ENCODE assay signal across 8 mouse cellular contexts in genomic region chr7:90302647-90303552, GRCm38 (mm10). TPM values are rescaled to one million over a fixed set of nuclear protein-coding genes. Genes with fewer than 3 reads are reported as not detected.
DNase-seq lines count a peak whose midpoint lies in the region; ATAC-seq and TF ChIP-seq lines count a peak whose summit lies in the region.

No protein-coding gene starts in this region.

- peak overlapping the region; percentile 93 for H3K4me2 ChIP-seq in CH12.LX (ENCODE audit: insufficient read depth, low read depth, poor library complexity, severe bottlenecking)
- H3K4me2 ChIP-seq in forebrain, embryonic 11.5 days (ENCODE audit: low read depth, low read length, severe bottlenecking): peak overlapping the region; percentile 96
- H3K4me2 ChIP-seq in kidney, embryonic 14.5 days (replicated peaks; ENCODE audit: low read depth, low read length): peak overlapping the region; percentile 96
- peak overlapping the region; percentile 97 for H3K4me2 ChIP-seq in midbrain, embryonic 14.5 days (ENCODE audit: low read length)

- DNase-seq in B cell, adult 2 months: peak; percentile 13
- no peak for DNase-seq in CH12.LX (ENCODE audit: extremely low read depth)
- DNase-seq in forebrain, embryonic 11.5 days (ENCODE audit: low spot score): peak; percentile 51
- DNase-seq in midbrain, embryonic 14.5 days: peak; percentile 28
- peak; percentile 60 for DNase-seq in thymus, postnatal 4 days
- DNase-seq in left cerebral cortex, postnatal 14 days (ENCODE audit: low spot score in 2 of 2): no peak
- no peak for DNase-seq in MN1 (ENCODE audit: low spot score)

- no peak for TF ChIP-seq EP300 in CH12.LX (IDR thresholded peaks at IDR 0.05; ENCODE audit: low read length)

- no peaks in the 10 kb centered on the region for H3K36me3 ChIP-seq in CH12.LX (replicated peaks in 1 of 2; ENCODE audit: control insufficient read depth in 1 of 2, insufficient read depth in 1 of 2, low read length in 1 of 2)
- no peaks in the 10 kb centered on the region for H3K36me3 ChIP-seq in forebrain, embryonic 11.5 days (ENCODE audit: control insufficient read depth, insufficient read depth, low read length)
- no peaks in the 10 kb centered on the region for H3K36me3 ChIP-seq in kidney, embryonic 14.5 days (ENCODE audit: control insufficient read depth, insufficient read depth, low read length)
- H3K36me3 ChIP-seq in midbrain, embryonic 14.5 days (ENCODE audit: control insufficient read depth, insufficient read depth, low read length): no peaks in the 10 kb centered on the region

- TF ChIP-seq RAD21 in CH12.LX (IDR thresholded peaks at IDR 0.05; ENCODE audit: low read depth, low read length): no peak

- intact Hi-C loops in left cerebral cortex, postnatal 14 days (cut with DNase I): loop anchor here (5.0 kb wide), 1 partner anchor 84 kb away; no protein-coding TSS in a partner anchor

- H3K4me3 ChIP-seq in CH12.LX (replicated peaks in 1 of 3; ENCODE audit: low read depth in 2 of 3, low read length in 2 of 3, poor library complexity in 1 of 3): peak overlapping the region in 1 of 3 experiments; percentile 51
- peak overlapping the region; percentile 54 for H3K4me3 ChIP-seq in forebrain, embryonic 11.5 days (ENCODE audit: low read depth, low read length)
- peak overlapping the region; percentile 68 for H3K4me3 ChIP-seq in kidney, embryonic 14.5 days (ENCODE audit: low read length)
- peak overlapping the region; percentile 57 for H3K4me3 ChIP-seq in midbrain, embryonic 14.5 days (replicated peaks; ENCODE audit: low read depth, low read length)

- dilution Hi-C loops in CH12.LX (cut with MboI; ENCODE audit: extremely low pct_ligation_motif_present, extremely low pct_unique_long_range_greater_than_20kb, low sequenced_read_pairs): no loop called here

- ATAC-seq in forebrain, embryonic 11.5 days (replicated peaks; ENCODE audit: low FRiP score): peak; percentile 40; the same call in 1 of the 2 replicates
- peak; percentile 59 for ATAC-seq in kidney, embryonic 14.5 days (ENCODE audit: low FRiP score, low TSS enrichment)
- ATAC-seq in midbrain, embryonic 14.5 days (ENCODE audit: low FRiP score, low TSS enrichment): peak; percentile 25; the same call in 1 of the 2 replicates

- H3K4me1 ChIP-seq in CH12.LX (ENCODE audit: control insufficient read depth in 1 of 2, insufficient read depth in 2 of 2): peaks cover 2 to 15% of the 10 kb centered on the region in 2 experiments; a peak in 3 of 4 replicates
- H3K4me1 ChIP-seq in forebrain, embryonic 11.5 days (replicated peaks; ENCODE audit: control insufficient read depth, insufficient read depth, low read length): peaks cover 5% of the 10 kb centered on the region; the same call in 1 of the 2 replicates
- H3K4me1 ChIP-seq in kidney, embryonic 14.5 days (ENCODE audit: control insufficient read depth, insufficient read depth, low read length): 0 out of 2 replicates have a peak, but pooled peaks cover 3% of the 10 kb centered on the region
- peaks cover 4% of the 10 kb centered on the region; the same call in 1 of the 2 replicates for H3K4me1 ChIP-seq in midbrain, embryonic 14.5 days (ENCODE audit: control insufficient read depth, insufficient read depth, low read length)

- H3K9ac ChIP-seq in CH12.LX (ENCODE audit: insufficient read depth, low read depth): peak overlapping the region; percentile 23; the same call in 1 of the 2 replicates
- H3K9ac ChIP-seq in forebrain, embryonic 11.5 days (ENCODE audit: low read length): peak overlapping the region; percentile 62
- peak overlapping the region; percentile 72 for H3K9ac ChIP-seq in kidney, embryonic 14.5 days (ENCODE audit: low read depth, low read length)
- peak overlapping the region; percentile 62 for H3K9ac ChIP-seq in midbrain, embryonic 14.5 days (replicated peaks; ENCODE audit: low read length)

- TF ChIP-seq CTCF in CH12.LX (conservative IDR thresholded peaks at IDR 0.05 in 1 of 2, IDR thresholded peaks at IDR 0.05 in 1 of 2; ENCODE audit: low read depth in 2 of 2, low read length in 2 of 2): no peak

- no peaks in the 10 kb centered on the region for H3K79me2 ChIP-seq in CH12.LX (replicated peaks; ENCODE audit: control insufficient read depth, extremely low read depth, insufficient read depth, poor library complexity, severe bottlenecking)

- no peak overlapping the region for H3K27ac ChIP-seq in CH12.LX (ENCODE audit: insufficient read depth, low read depth)
- H3K27ac ChIP-seq in forebrain, embryonic 11.5 days (ENCODE audit: low read depth, low read length): no peak overlapping the region
- no peak overlapping the region for H3K27ac ChIP-seq in kidney, embryonic 14.5 days (ENCODE audit: low read depth, low read length)
- no peak overlapping the region for H3K27ac ChIP-seq in midbrain, embryonic 14.5 days (replicated peaks; ENCODE audit: low read depth, low read length)

- in situ Hi-C loops in CH12.LX (cut with MboI; ENCODE audit: low pct_ligation_motif_present, low pct_unique_long_range_greater_than_20kb, low sequenced_read_pairs): no loop called here

- no peak for TF ChIP-seq POLR2A in CH12.LX (IDR thresholded peaks at IDR 0.05; ENCODE audit: low read depth, low read length)

- no peaks in the 10 kb centered on the region for H3K9me3 ChIP-seq in CH12.LX (replicated peaks; ENCODE audit: low read length)
- no peaks in the 10 kb centered on the region for H3K9me3 ChIP-seq in forebrain, embryonic 11.5 days (ENCODE audit: control insufficient read depth, low read length)
- no peaks in the 10 kb centered on the region for H3K9me3 ChIP-seq in kidney, embryonic 14.5 days (ENCODE audit: control insufficient read depth, low read length)
- no peaks in the 10 kb centered on the region for H3K9me3 ChIP-seq in midbrain, embryonic 14.5 days (ENCODE audit: control insufficient read depth, low read length)

- WGBS in forebrain, embryonic 11.5 days: 4% methylated on average over 27 of the region's 27 CpGs
- WGBS in kidney, embryonic 14.5 days: 2% methylated on average over 27 of the region's 27 CpGs
- WGBS in midbrain, embryonic 14.5 days: 6% methylated on average over 27 of the region's 27 CpGs

- no peaks in the 10 kb centered on the region for H3K27me3 ChIP-seq in CH12.LX (replicated peaks)
- peaks cover 13% of the 10 kb centered on the region for H3K27me3 ChIP-seq in forebrain, embryonic 11.5 days (ENCODE audit: control insufficient read depth, insufficient read depth, low read length)
- H3K27me3 ChIP-seq in kidney, embryonic 14.5 days (ENCODE audit: control insufficient read depth, insufficient read depth, low read length): peaks cover 3% of the 10 kb centered on the region; the same call in 1 of the 2 replicates
- H3K27me3 ChIP-seq in midbrain, embryonic 14.5 days (ENCODE audit: control insufficient read depth, insufficient read depth, low read length): 0 out of 2 replicates have a peak, but pooled peaks cover 6% of the 10 kb centered on the region

TF ChIP-seq in CH12.LX, 34 proteins besides CTCF, POLR2A, EP300 and RAD21:
- TF ChIP-seq MAZ (IDR thresholded peaks at IDR 0.05; ENCODE audit: low read depth, low read length) (no peak), SMC3 (IDR thresholded peaks at IDR 0.05; ENCODE audit: low read depth, low read length) (no peak), ELF1 (IDR thresholded peaks at IDR 0.05; ENCODE audit: low read depth, low read length) (no peak), JUND (conservative IDR thresholded peaks at IDR 0.05; ENCODE audit: low read depth, low read length) (no peak)

RNA-seq across cellular contexts. Expression of gene Sytl2, which starts 0.8 kb away (rescaled TPM):
- 0.29 and 0.85 TPM in 2 replicates for total RNA-seq in CH12.LX (2012; rRNA removed)
- total RNA-seq in CH12.LX (2014; rRNA removed): not detected in 2 replicates
- not detected in 2 replicates for polyA plus RNA-seq in CH12.LX (2012; ENCODE audit: insufficient read length, low read depth)
- 0.75 and 1.5 TPM in 2 replicates for polyA plus RNA-seq in forebrain, embryonic 11.5 days (2014; fragmentation: Nextera tagmentation; extraction: Ambion mirVana)
- polyA plus RNA-seq in kidney, embryonic 14.5 days (2014; fragmentation: Nextera tagmentation; extraction: Ambion mirVana): 3.8 and 9.2 TPM in 2 replicates
- polyA plus RNA-seq in midbrain, embryonic 14.5 days (2014; fragmentation: Nextera tagmentation; extraction: Ambion mirVana): 6.4 and 7.1 TPM in 2 replicates
- 10 to 100 TPM; 76.9 to 77.1 TPM for total RNA-seq in left cerebral cortex, postnatal 14 days (2021)

RNA-seq across cellular contexts. Expression of gene Ccdc83, which starts 37.3 kb away (rescaled TPM):
- total RNA-seq in CH12.LX (2012; rRNA removed) (not detected in 2 replicates), CH12.LX (2014; rRNA removed) (not detected in 2 replicates)
- polyA plus RNA-seq in CH12.LX (2012; ENCODE audit: insufficient read length, low read depth): not detected in 2 replicates
- polyA plus RNA-seq in forebrain, embryonic 11.5 days (2014; fragmentation: Nextera tagmentation; extraction: Ambion mirVana): not detected in 2 replicates
- polyA plus RNA-seq in kidney, embryonic 14.5 days (2014; fragmentation: Nextera tagmentation; extraction: Ambion mirVana): not detected in 2 replicates
- not detected in 2 replicates for polyA plus RNA-seq in midbrain, embryonic 14.5 days (2014; fragmentation: Nextera tagmentation; extraction: Ambion mirVana)
- not detected for total RNA-seq in left cerebral cortex, postnatal 14 days (2021)

Comparison
In these comparisons a context has a peak if more than half of its experiments do, and no peak if none do; other contexts are left out.
1. DNase-seq: peak in B cell, adult 2 months (2 of 2), forebrain, embryonic 11.5 days (single experiment), midbrain, embryonic 14.5 days (single experiment) and thymus, postnatal 4 days (single experiment); none in CH12.LX (single experiment), left cerebral cortex, postnatal 14 days (0 of 2) and MN1 (single experiment).
2. Peak in every context shown above with its lines, with median percentiles within 50 percentile points of each other: H3K4me2 ChIP-seq, H3K9ac ChIP-seq and ATAC-seq.